Mouse (Mus musculus) E14TG2a.4 (cell line): ENCODE measurements around the gene Cep250.

Source experiments
- CTCF ChIP-seq: conservative IDR thresholded peaks from 2 replicates; pipeline ENCODE4 v1.5.1; 2014; ENCODE audit warnings: low read length
- NANOG ChIP-seq: IDR thresholded peaks from 2 replicates; pipeline ENCODE4 v1.6.1; 2014; ENCODE audit warnings: borderline replicate concordance, low read length, mixed read lengths
- POU5F1 ChIP-seq: IDR thresholded peaks from 2 replicates; pipeline ENCODE4 v1.6.1; 2014; ENCODE audit warnings: low read length, borderline replicate concordance

DNA sequence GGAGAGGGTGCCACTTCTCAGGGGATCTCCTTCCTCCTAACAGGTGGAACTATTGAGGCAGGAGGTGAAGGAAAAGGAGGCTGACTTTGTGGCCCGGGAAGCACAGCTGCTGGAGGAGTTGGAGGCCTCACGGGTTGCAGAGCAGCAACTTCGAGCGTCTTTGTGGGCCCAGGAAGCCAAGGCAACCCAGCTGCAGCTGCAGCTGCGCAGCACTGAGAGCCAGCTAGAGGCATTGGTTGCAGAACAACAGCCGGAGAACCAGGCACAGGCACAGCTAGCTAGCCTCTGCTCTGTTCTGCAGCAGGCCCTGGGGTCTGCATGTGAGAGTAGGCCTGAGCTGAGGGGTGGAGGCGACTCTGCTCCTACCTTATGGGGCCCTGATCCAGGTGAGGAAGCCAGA, 29.5 kb downstream of the Cep250 start:
- TF ChIP-seq CTCF (no peak), NANOG (no peak), POU5F1 (no peak)
